Mouse (Mus musculus): ENCODE data around the gene Foxg1.

DNA sequence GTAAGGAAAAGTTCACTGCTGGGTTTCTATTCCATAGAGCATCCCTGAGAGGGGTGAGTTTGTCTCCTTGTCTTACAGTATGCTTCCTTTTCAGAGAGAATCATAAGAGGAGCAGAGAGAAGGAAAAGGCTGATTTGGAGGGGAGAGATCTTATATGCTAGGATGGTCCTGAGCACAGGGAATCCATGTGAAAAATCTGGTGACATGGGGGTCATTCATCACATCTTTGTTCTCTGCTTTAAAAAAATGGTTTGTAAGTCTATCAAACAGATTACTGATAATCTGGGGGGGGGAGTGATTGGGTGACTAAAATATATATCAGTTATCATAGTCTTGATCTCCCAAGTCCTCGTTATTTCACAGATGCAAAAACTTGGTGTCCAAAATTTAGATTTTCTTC lies 14.3 kb downstream of the Foxg1 start:
- TF ChIP-seq CTCF (IDR thresholded peaks at IDR 0.05; ENCODE audit: borderline replicate concordance, control insufficient read depth, extremely low read depth, insufficient read depth, low read length, poor library complexity): no peak
- TF ChIP-seq POLR2A (IDR thresholded peaks at IDR 0.05; ENCODE audit: control insufficient read depth, extremely low read depth, insufficient read depth, low read length, poor library complexity): no peak

Data from thymus, adult 2 months (tissue).